ENCODE assay signal across 12 mouse cellular contexts in genomic region chr4:136711985-136712768, GRCm38 (mm10).
DNase-seq lines count a peak whose midpoint lies in the region; ATAC-seq and TF ChIP-seq lines count a peak whose summit lies in the region.
"Had no signal": no experiment of that assay in that cellular context is flagged by ENCODE, and none has a peak within 500 bp of the region (broad histone marks: within the 10 kb centered on the region; RNA-seq: fewer than 3 reads in every experiment).

No protein-coding gene starts in this region.

- H3K27ac ChIP-seq in intestine, embryonic 15.5 days = no peak overlapping the region
- H3K27ac ChIP-seq in intestine, postnatal 0 days (ENCODE audit: low read depth, low read length) = no peak overlapping the region
- no peak overlapping the region for H3K27ac ChIP-seq in CH12.LX (ENCODE audit: insufficient read depth, low read depth)
- peak overlapping the region; percentile 15; the same call in 1 of the 2 replicates for H3K27ac ChIP-seq in intestine, embryonic 16.5 days (ENCODE audit: low read length)
- H3K27ac ChIP-seq: forebrain, embryonic 10.5 days; layer of hippocampus, adult 2 months had no signal

- no peak overlapping the region for H3K9ac ChIP-seq in intestine, embryonic 15.5 days
- H3K9ac ChIP-seq in intestine, postnatal 0 days (ENCODE audit: low read depth, low read length) = no peak overlapping the region
- no peak overlapping the region for H3K9ac ChIP-seq in CH12.LX (ENCODE audit: insufficient read depth, low read depth)
- H3K9ac ChIP-seq in intestine, embryonic 16.5 days (ENCODE audit: low read depth, low read length) = no peak overlapping the region

- H3K9me3 ChIP-seq in intestine, embryonic 15.5 days = no peaks in the 10 kb centered on the region
- H3K9me3 ChIP-seq in intestine, postnatal 0 days (ENCODE audit: control insufficient read depth) = no peaks in the 10 kb centered on the region
- no peaks in the 10 kb centered on the region for H3K9me3 ChIP-seq in CH12.LX (replicated peaks; ENCODE audit: low read length)
- H3K9me3 ChIP-seq in intestine, embryonic 16.5 days (ENCODE audit: control insufficient read depth, low read length) = no peaks in the 10 kb centered on the region
- H3K9me3 ChIP-seq: forebrain, embryonic 10.5 days had no signal

- no peak for TF ChIP-seq RAD21 in CH12.LX (IDR thresholded peaks at IDR 0.05; ENCODE audit: low read depth, low read length)

- WGBS in intestine, embryonic 15.5 days = 32% methylated on average over 20 of the region's 20 CpGs
- WGBS in intestine, postnatal 0 days = 22% methylated on average over 20 of the region's 20 CpGs
- 30% methylated on average over 20 of the region's 20 CpGs for WGBS in intestine, embryonic 16.5 days

- no peak overlapping the region for H3K4me3 ChIP-seq in intestine, embryonic 15.5 days (replicated peaks)
- H3K4me3 ChIP-seq in intestine, postnatal 0 days (ENCODE audit: low read depth, low read length) = no peak overlapping the region
- no peak overlapping the region for H3K4me3 ChIP-seq in CH12.LX (replicated peaks in 1 of 3; ENCODE audit: low read depth in 2 of 3, low read length in 2 of 3, poor library complexity in 1 of 3)
- H3K4me3 ChIP-seq in intestine, embryonic 16.5 days (ENCODE audit: low read length) = no peak overlapping the region
- H3K4me3 ChIP-seq: forebrain, embryonic 10.5 days; layer of hippocampus, adult 2 months had no signal

- in situ Hi-C loops in CH12.LX (cut with MboI; ENCODE audit: low pct_ligation_motif_present, low pct_unique_long_range_greater_than_20kb, low sequenced_read_pairs) = no loop called here

- H3K4me1 ChIP-seq in intestine, embryonic 15.5 days (replicated peaks) = peaks cover 16% of the 10 kb centered on the region; the same call in 1 of the 2 replicates
- no peaks in the 10 kb centered on the region for H3K4me1 ChIP-seq in intestine, postnatal 0 days (replicated peaks; ENCODE audit: control insufficient read depth, insufficient read depth, low read length)
- peaks cover 18 to 54% of the 10 kb centered on the region in 2 experiments for H3K4me1 ChIP-seq in CH12.LX (ENCODE audit: control insufficient read depth in 1 of 2, insufficient read depth in 2 of 2)
- H3K4me1 ChIP-seq in intestine, embryonic 16.5 days (ENCODE audit: control insufficient read depth, insufficient read depth, low read length) = peaks cover 24% of the 10 kb centered on the region

- TF ChIP-seq POLR2A in CH12.LX (IDR thresholded peaks at IDR 0.05; ENCODE audit: low read depth, low read length) = no peak

- dilution Hi-C loops in CH12.LX (cut with MboI; ENCODE audit: extremely low pct_ligation_motif_present, extremely low pct_unique_long_range_greater_than_20kb, low sequenced_read_pairs) = no loop called here

- peak overlapping the region; percentile 17 for H3K4me2 ChIP-seq in intestine, embryonic 15.5 days (replicated peaks)
- H3K4me2 ChIP-seq in intestine, postnatal 0 days (replicated peaks; ENCODE audit: low read depth) = no peak overlapping the region
- no peak overlapping the region for H3K4me2 ChIP-seq in CH12.LX (ENCODE audit: insufficient read depth, low read depth, poor library complexity, severe bottlenecking)
- no peak overlapping the region for H3K4me2 ChIP-seq in intestine, embryonic 16.5 days (ENCODE audit: low read depth, low read length)

- no peaks in the 10 kb centered on the region for H3K27me3 ChIP-seq in intestine, embryonic 15.5 days (replicated peaks)
- H3K27me3 ChIP-seq in intestine, postnatal 0 days (replicated peaks; ENCODE audit: control insufficient read depth, insufficient read depth, low read length) = no peaks in the 10 kb centered on the region
- H3K27me3 ChIP-seq in CH12.LX (replicated peaks) = no peaks in the 10 kb centered on the region
- no peaks in the 10 kb centered on the region for H3K27me3 ChIP-seq in intestine, embryonic 16.5 days (replicated peaks; ENCODE audit: control insufficient read depth, insufficient read depth, low read length)

- no peak for ATAC-seq in intestine, embryonic 15.5 days
- no peak for ATAC-seq in intestine, postnatal 0 days
- peak; percentile 22; the same call in 1 of the 2 replicates for ATAC-seq in intestine, embryonic 16.5 days
- peak; percentile 24 for ATAC-seq in megakaryocyte-erythroid progenitor cell, adult 5-6 weeks (replicated peaks; ENCODE audit: low FRiP score, low TSS enrichment, poor library complexity, severe bottlenecking)

- no peak for TF ChIP-seq CTCF in intestine, postnatal 0 days (IDR thresholded peaks at IDR 0.05; ENCODE audit: low read depth)
- TF ChIP-seq CTCF in CH12.LX (conservative IDR thresholded peaks at IDR 0.05 in 1 of 2, IDR thresholded peaks at IDR 0.05 in 1 of 2; ENCODE audit: low read depth in 2 of 2, low read length in 2 of 2) = no peak

- DNase-seq in CH12.LX (ENCODE audit: extremely low read depth) = no peak
- no peak for DNase-seq in right cerebral cortex, adult 18-20 months
- DNase-seq in kidney, postnatal 14 days = no peak
- DNase-seq in layer of hippocampus, adult 8-10 months (ENCODE audit: low spot score in 2 of 2) = no peak
- DNase-seq: cerebellum, adult 18-20 months; right cerebral cortex, postnatal 14 days had no signal

- H3K79me2 ChIP-seq in CH12.LX (replicated peaks; ENCODE audit: control insufficient read depth, extremely low read depth, insufficient read depth, poor library complexity, severe bottlenecking) = no peaks in the 10 kb centered on the region

- no peak for TF ChIP-seq EP300 in CH12.LX (IDR thresholded peaks at IDR 0.05; ENCODE audit: low read length)

- H3K36me3 ChIP-seq in intestine, embryonic 15.5 days = no peaks in the 10 kb centered on the region
- H3K36me3 ChIP-seq in intestine, postnatal 0 days (ENCODE audit: control insufficient read depth, insufficient read depth) = no peaks in the 10 kb centered on the region
- no peaks in the 10 kb centered on the region for H3K36me3 ChIP-seq in CH12.LX (replicated peaks in 1 of 2; ENCODE audit: control insufficient read depth in 1 of 2, insufficient read depth in 1 of 2, low read length in 1 of 2)
- no peaks in the 10 kb centered on the region for H3K36me3 ChIP-seq in intestine, embryonic 16.5 days (ENCODE audit: control insufficient read depth, insufficient read depth, low read length)

TF ChIP-seq in CH12.LX, 34 proteins besides CTCF, POLR2A, EP300 and RAD21:
- TF ChIP-seq JUND (conservative IDR thresholded peaks at IDR 0.05; ENCODE audit: low read depth, low read length) = no peak
- TF ChIP-seq RCOR1 (conservative IDR thresholded peaks at IDR 0.05; ENCODE audit: low read depth, low read length) = no peak
- TF ChIP-seq BHLHE40 (IDR thresholded peaks at IDR 0.05; ENCODE audit: low read depth, low read length) = peak; percentile 14; the same call in 1 of the 2 replicates

Comparison
In these comparisons a context has a peak if more than half of its experiments do, and no peak if none do; other contexts are left out.
1. ATAC-seq: peak in intestine, embryonic 16.5 days (single experiment) and megakaryocyte-erythroid progenitor cell, adult 5-6 weeks (single experiment); none in intestine, embryonic 15.5 days (single experiment) and intestine, postnatal 0 days (single experiment).